Mouse (Mus musculus) heart, embryonic 11.5 days (tissue): Measurements from ENCODE around the gene Retreg2. TPM values are rescaled to one million over a fixed set of nuclear protein-coding genes. Genes with fewer than 3 reads are reported as not detected.
A peak's percentile ranks its signal among the peaks of the same experiment; 100 is the strongest.

ENCODE experiments used
- ATAC-seq: fragments of 200-750 bp; cut with Nextera tagmentation; replicated peaks from 2 replicates; pipeline ENCODE4 v1.8.0; 2017; ENCODE audit warnings: moderate library complexity; ENCODE audit not compliant: insufficient number of reproducible peaks, low FRiP score, low TSS enrichment
- H3K27ac ChIP-seq: fragments of 300-500 bp; sonication (generic); 2 replicates; pipeline ENCODE4 v1.5.1; 2014; ENCODE audit warnings: mild to moderate bottlenecking, low read depth, low read length
- H3K27me3 ChIP-seq: fragments of 300-500 bp; sonication (generic); 2 replicates; pipeline ENCODE4 v1.6.1; 2014; ENCODE audit warnings: mild to moderate bottlenecking, low read length, mixed read lengths; ENCODE audit not compliant: control insufficient read depth, insufficient read depth
- H3K36me3 ChIP-seq: fragments of 300-500 bp; sonication (generic); 2 replicates; pipeline ENCODE4 v1.6.1; 2014; ENCODE audit warnings: mild to moderate bottlenecking, low read length, moderate library complexity, mixed read lengths; ENCODE audit not compliant: control insufficient read depth, insufficient read depth
- H3K4me1 ChIP-seq: fragments of 300-500 bp; sonication (generic); 2 replicates; pipeline ENCODE4 v1.6.1; 2014; ENCODE audit warnings: low read length; ENCODE audit not compliant: control insufficient read depth, insufficient read depth
- H3K4me2 ChIP-seq: fragments of 300-500 bp; sonication (generic); 2 replicates; pipeline ENCODE4 v1.6.1; 2014; ENCODE audit warnings: mild to moderate bottlenecking, moderate library complexity
- H3K4me3 ChIP-seq: fragments of 300-500 bp; sonication (generic); 2 replicates; pipeline ENCODE4 v1.5.1; 2014; ENCODE audit warnings: low read depth, low read length
- H3K9ac ChIP-seq: fragments of 300-500 bp; sonication (generic); 2 replicates; pipeline ENCODE4 v1.6.1; 2014; ENCODE audit warnings: mild to moderate bottlenecking, low read depth, low read length, moderate library complexity
- H3K9me3 ChIP-seq: fragments of 300-500 bp; sonication (generic); replicated peaks from 2 replicates; pipeline ENCODE4 v1.6.1; 2016; ENCODE audit warnings: low read length; ENCODE audit not compliant: control insufficient read depth
- WGBS: fragments of 180-500 bp; shearing (Covaris S2); extraction: QIAGEN DNeasy Blood & Tissue Kit; methylation state at CpG from one replicate; pipeline ENCODE4 v1.1.7; 2014; ENCODE audit not compliant: insufficient replicate concordance; 5-methylcytosine and 5-hydroxymethylcytosine counted together
- polyA plus RNA-seq: library from polyadenylated mRNA; unstranded; fragments of >200 nt; fragmentation: Nextera tagmentation; extraction: Ambion mirVana; gene quantifications from 2 replicates; pipeline ENCODE4 v1.2.1, GENCODE M21; 2014

The Retreg2 gene
- polyA plus RNA-seq, 1 experiment from 2014 or later = 37.7 TPM

DNA sequence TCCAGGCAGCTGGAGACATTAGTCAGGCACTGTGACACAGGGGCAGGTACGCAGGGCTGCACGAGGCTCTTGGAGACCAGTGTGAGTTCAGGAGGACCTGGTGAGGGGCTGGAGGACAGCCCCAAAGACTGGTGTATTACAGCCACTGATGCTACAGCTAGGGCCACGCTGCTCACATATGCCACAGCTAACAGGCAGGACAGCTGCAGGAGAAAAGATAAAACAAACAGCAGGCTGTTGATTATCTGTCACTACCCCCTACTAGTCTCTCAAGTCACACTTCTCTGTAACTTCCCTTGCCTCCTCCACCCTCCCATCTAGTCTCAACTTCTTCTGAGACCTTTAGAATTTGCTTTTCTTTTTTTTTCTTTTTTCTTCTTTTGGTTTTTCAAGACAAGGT is 5.8 kb upstream of the Retreg2 start:
- WGBS = 25% methylated on average over 3 of the region's 3 CpGs
- no peak overlapping the region for H3K4me2 ChIP-seq

DNA sequence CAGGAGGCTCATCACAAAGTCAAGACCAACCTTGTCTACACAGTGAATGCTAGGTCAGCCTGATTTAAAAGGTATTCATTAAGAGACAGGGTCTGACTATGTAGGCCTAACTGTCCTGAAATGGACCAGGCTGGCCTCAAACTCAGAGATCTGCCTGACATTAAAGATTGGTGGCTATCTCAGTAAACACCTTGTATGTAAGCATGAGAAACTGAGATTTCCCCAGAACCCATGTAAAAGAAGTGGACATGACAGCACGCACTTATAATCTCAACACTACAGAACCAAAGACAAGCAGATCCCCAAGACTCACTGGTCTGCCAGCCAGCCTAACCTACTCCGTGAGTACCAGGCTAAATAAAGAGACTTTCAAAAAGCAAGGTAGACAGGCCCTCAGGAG is 4.1 kb upstream of the Retreg2 start:
- 72% methylated on average over 2 of the region's 2 CpGs for WGBS
- peaks cover 10% of the 10 kb centered on the region; the same call in 1 of the 2 replicates for H3K4me1 ChIP-seq
- no peak overlapping the region for H3K4me2 ChIP-seq
- peaks cover 17% of the 10 kb centered on the region; the same call in 1 of the 2 replicates for H3K36me3 ChIP-seq
- H3K27me3 ChIP-seq = no peaks in the 10 kb centered on the region
- no peaks in the 10 kb centered on the region for H3K9me3 ChIP-seq
- no peak overlapping the region for H3K9ac ChIP-seq
- H3K27ac ChIP-seq = no peak overlapping the region
- no peak overlapping the region for H3K4me3 ChIP-seq
- no peak for ATAC-seq

More for the DNA sequence above, 5.8 kb upstream of the Retreg2 start:
- H3K9me3 ChIP-seq = no peaks in the 10 kb centered on the region
- peak overlapping the region; percentile 22 for H3K27ac ChIP-seq
- no peak overlapping the region for H3K9ac ChIP-seq
- peak; percentile 72; the same call in 1 of the 2 replicates for ATAC-seq
- H3K36me3 ChIP-seq = peaks cover 17% of the 10 kb centered on the region; the same call in 1 of the 2 replicates
- H3K27me3 ChIP-seq = no peaks in the 10 kb centered on the region
- peaks cover 6% of the 10 kb centered on the region; the same call in 1 of the 2 replicates for H3K4me1 ChIP-seq
- H3K4me3 ChIP-seq = no peak overlapping the region

DNA sequence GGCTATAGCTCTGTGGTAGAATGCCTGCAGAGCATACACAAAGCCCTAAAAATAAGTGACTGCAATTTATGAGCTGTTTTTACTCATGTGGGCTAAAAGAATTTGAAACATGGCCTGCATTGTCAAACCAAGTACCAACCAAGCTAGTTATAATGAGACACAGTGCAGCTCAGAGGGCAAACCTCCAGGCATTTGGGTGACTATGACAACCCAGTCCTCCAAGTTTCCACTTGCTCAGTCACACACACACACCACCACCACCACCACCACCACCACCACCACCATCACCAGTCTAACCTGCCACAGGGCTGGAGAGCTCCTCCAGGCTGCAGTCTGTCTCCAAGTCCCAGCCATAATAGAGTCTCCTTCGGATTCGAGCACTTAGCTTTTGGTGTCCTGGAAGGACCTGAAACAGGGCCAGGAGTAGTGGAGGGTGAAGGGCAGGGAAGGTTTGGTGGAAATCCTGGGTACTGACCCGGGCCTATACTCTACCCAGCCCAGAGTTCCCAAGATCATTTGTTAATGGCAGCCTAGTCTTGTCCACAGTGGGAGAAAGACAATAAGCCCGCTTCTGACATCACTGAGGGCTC is 1.9 kb upstream of the Retreg2 start:
- ATAC-seq = no peak
- H3K27me3 ChIP-seq = no peaks in the 10 kb centered on the region
- whole genome bisulfite sequencing = 62% methylated on average over 4 of the region's 4 CpGs
- peak overlapping the region; percentile 97; the same call in 1 of the 2 replicates for H3K27ac ChIP-seq
- no peaks in the 10 kb centered on the region for H3K9me3 ChIP-seq
- peak overlapping the region; percentile 89 for H3K4me3 ChIP-seq
- peaks cover 25% of the 10 kb centered on the region for H3K36me3 ChIP-seq
- H3K9ac ChIP-seq = peak overlapping the region; percentile 96
- H3K4me2 ChIP-seq = peak overlapping the region; percentile 87
- H3K4me1 ChIP-seq = peaks cover 10% of the 10 kb centered on the region; the same call in 1 of the 2 replicates

DNA sequence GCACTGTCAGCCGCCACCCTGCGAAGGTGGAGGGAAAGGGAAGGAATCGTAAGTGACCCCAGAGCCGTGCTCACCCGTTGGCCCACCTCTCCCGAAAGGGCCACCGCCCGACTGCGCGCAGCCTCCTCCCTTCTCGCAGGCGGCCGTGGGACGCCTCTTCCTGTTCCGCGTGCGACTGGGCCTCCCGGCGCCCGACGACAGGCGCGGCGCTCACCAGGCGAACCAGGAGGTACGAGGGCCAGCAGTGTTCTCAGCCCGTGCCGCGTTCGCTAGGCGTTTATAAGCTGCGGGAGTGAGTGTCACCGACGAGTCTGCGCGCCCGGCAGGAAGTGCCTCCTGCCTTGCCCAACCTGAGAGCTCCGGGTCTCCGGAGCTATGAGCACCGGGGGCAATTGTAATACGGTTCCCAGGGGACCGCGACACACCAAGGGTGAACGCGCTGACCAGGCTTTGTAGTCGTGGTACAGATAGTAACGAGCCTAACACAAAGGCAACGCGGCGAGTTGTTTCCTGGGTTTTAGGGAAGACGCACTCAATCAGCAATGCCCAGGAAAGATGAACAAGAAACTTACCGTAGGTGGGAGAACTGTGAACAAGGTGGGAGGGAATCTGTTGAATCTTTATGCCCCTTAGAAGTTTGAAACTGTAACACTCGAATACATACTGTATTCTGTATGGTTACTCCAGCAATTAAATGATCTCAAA is 940 bp upstream of the Retreg2 start:
- peaks cover 10% of the 10 kb centered on the region; the same call in 1 of the 2 replicates for H3K4me1 ChIP-seq
- peak overlapping the region; percentile 97 for H3K27ac ChIP-seq
- no peaks in the 10 kb centered on the region for H3K27me3 ChIP-seq
- H3K9ac ChIP-seq = peak overlapping the region; percentile 96
- WGBS = under 1% methylated on average over 53 of the region's 53 CpGs
- ATAC-seq = no peak; the same call in 1 of the 2 replicates
- H3K9me3 ChIP-seq = no peaks in the 10 kb centered on the region
- peak overlapping the region; percentile 89 for H3K4me3 ChIP-seq
- H3K36me3 ChIP-seq = peaks cover 31% of the 10 kb centered on the region
- H3K4me2 ChIP-seq = peak overlapping the region; percentile 87

DNA sequence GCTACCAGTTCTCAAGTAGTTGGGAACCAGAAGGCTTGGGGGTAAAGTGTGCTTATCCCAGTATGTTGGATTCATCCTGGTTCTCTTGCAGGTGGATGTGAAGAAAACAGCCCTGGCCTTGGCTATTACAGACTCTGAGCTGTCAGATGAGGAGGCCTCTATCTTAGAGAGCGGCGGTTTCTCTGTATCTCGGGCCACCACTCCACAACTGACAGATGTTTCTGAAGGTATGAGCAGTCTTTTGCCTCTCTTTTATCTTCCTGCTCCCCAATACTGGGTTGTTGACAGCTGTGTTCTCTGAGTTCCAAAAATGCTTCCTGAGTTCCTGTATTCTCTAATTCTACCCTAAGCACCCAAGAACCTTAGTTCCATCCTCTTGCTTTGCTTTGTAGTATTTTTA is 3.0 kb downstream of the Retreg2 start:
- H3K36me3 ChIP-seq = peaks cover 29% of the 10 kb centered on the region
- no peak overlapping the region for H3K27ac ChIP-seq

DNA sequence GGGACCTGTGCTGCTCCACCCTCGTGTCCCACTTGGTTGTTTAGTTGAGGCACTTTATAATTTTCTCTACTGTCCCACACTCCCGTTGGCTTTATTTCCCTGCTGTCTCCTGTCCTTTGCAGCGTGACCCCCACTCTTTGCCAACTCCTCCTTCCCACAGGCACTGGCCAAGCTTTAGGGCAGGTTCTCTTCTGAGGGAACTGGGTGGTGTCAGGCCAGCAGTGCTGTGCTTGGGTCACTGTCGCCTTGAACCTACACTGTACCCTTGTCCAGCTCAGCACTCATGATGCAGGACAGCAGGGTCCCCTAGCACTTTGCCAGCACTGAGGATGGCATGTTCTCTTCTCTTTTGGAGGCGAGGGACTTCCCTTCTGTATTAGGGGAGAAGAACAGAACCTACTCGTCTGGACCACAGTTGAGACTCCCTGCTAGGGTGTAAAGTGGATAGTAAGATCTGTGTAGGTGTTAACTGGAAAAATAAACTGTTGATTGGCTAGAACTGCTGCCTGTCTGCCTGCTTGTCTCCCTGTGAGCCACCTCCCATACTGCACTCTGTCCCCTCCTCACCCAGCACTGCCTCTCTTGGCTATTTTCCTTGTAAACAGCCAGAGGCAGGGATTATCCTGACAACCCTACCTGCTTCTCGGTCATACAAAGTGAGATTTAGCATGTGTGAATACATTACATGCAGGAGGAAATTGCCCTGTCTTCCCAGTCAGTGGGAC is 5.0 kb downstream of the Retreg2 start:
- no peaks in the 10 kb centered on the region for H3K9me3 ChIP-seq
- no peaks in the 10 kb centered on the region for H3K27me3 ChIP-seq
- no peak overlapping the region for H3K4me2 ChIP-seq
- no peak overlapping the region for H3K27ac ChIP-seq
- no peak overlapping the region for H3K9ac ChIP-seq
- peaks cover 29% of the 10 kb centered on the region for H3K36me3 ChIP-seq
- peaks cover 3% of the 10 kb centered on the region; the same call in 1 of the 2 replicates for H3K4me1 ChIP-seq
- 62% methylated on average over 7 of the region's 7 CpGs for WGBS
- ATAC-seq = no peak
- H3K4me3 ChIP-seq = no peak overlapping the region

More for the DNA sequence above, 3.0 kb downstream of the Retreg2 start:
- no peak overlapping the region for H3K9ac ChIP-seq
- H3K9me3 ChIP-seq = no peaks in the 10 kb centered on the region
- H3K4me1 ChIP-seq = peaks cover 10% of the 10 kb centered on the region; the same call in 1 of the 2 replicates
- no peak for ATAC-seq
- 70% methylated on average over 3 of the region's 3 CpGs for WGBS
- H3K4me2 ChIP-seq = no peak overlapping the region
- no peak overlapping the region for H3K4me3 ChIP-seq
- no peaks in the 10 kb centered on the region for H3K27me3 ChIP-seq

DNA sequence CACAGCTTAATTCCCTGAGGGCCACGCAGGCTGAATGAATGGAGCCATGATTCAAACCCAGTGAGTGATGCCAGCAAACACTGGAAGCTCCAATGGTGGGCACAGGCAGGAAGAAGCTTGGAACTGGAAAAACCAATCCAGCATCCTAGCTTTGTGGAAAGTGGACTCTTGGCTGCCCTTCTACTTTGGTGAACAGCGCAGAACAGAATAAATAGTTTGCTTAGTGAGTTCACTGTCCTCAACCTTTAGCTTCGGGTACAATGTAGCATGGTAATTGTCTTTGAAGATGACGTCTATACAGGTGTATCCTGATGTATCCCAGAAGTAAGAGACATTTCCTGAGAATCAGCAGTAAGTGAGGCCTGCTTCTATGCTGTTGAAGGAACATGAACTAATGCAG is 6.1 kb downstream of the Retreg2 start:
- Histone ChIP-seq H3K4me1 (no peaks in the 10 kb centered on the region), H3K9me3 (no peaks in the 10 kb centered on the region), H3K36me3 (peaks cover 29% of the 10 kb centered on the region), H3K27ac (no peak overlapping the region), H3K27me3 (no peaks in the 10 kb centered on the region), H3K4me3 (no peak overlapping the region), H3K9ac (no peak overlapping the region), H3K4me2 (no peak overlapping the region)
- 86% methylated on average over 4 of the region's 4 CpGs for WGBS
- ATAC-seq = no peak

DNA sequence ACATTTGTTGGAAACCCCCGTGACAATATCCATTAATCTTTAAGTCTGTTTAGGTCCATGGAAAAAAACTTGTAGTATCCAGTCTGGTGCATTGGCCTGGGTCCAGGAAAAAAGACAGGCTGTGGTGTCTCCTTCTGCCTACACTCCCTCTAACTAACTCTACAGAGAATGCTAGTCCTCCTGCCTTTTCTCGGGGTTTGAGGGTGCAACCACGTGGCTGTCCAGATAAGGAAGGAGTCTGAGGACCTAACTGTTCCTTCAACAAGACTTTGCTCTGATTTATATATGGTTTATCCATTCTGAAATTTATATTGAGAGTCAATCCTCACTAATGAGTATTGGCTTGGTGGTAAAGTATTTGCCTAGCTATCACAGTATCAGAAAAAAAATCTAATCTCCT is 13.3 kb downstream of the Retreg2 start:
- no peaks in the 10 kb centered on the region for H3K27me3 ChIP-seq
- H3K4me3 ChIP-seq = no peak overlapping the region
- 48% methylated on average over 3 of the region's 3 CpGs for WGBS
- H3K9ac ChIP-seq = no peak overlapping the region
- H3K4me2 ChIP-seq = no peak overlapping the region
- no peaks in the 10 kb centered on the region for H3K4me1 ChIP-seq
- no peak overlapping the region for H3K27ac ChIP-seq
- H3K9me3 ChIP-seq = no peaks in the 10 kb centered on the region
- no peak for ATAC-seq
- H3K36me3 ChIP-seq = no peaks in the 10 kb centered on the region
